Mouse (Mus musculus): ENCODE results near the gene Sh3bp5. TPM values are rescaled to one million over a fixed set of nuclear protein-coding genes. Genes with fewer than 3 reads are reported as not detected.

Sh3bp5 gene
- polyA plus RNA-seq, 1 experiment from 2014 or later = 66.9 TPM

- 86% methylated on average over 2 of the region's 2 CpGs for WGBS
- ATAC-seq = no peak
Measured at GRCm38 (mm10) chr14:31396428-31396827, 39.5 kb downstream of the Sh3bp5 start.

GRCm38 (mm10) chr14:31395629-31396199 lies 40.2 kb downstream of the Sh3bp5 start:
- no peaks in the 10 kb centered on the region for H3K4me1 ChIP-seq
- no peak overlapping the region for H3K4me2 ChIP-seq
- 91% methylated on average over 7 of the region's 7 CpGs for WGBS
- no peaks in the 10 kb centered on the region for H3K27me3 ChIP-seq
- ATAC-seq = no peak
- H3K4me3 ChIP-seq = no peak overlapping the region
- no peaks in the 10 kb centered on the region; the same call in 1 of the 2 replicates for H3K9me3 ChIP-seq (replicated peaks)
- H3K27ac ChIP-seq = no peak overlapping the region
- no peak overlapping the region for H3K9ac ChIP-seq
- H3K36me3 ChIP-seq (ENCODE audit: poor library complexity, severe bottlenecking) = peaks cover 8% of the 10 kb centered on the region; the same call in 1 of the 2 replicates

More at GRCm38 (mm10) chr14:31396428-31396827, 39.5 kb downstream of the Sh3bp5 start:
- Histone ChIP-seq H3K9ac (no peak overlapping the region), H3K27me3 (no peaks in the 10 kb centered on the region), H3K4me3 (no peak overlapping the region), H3K4me1 (no peaks in the 10 kb centered on the region), H3K9me3 (replicated peaks) (no peaks in the 10 kb centered on the region; the same call in 1 of the 2 replicates), H3K4me2 (no peak overlapping the region), H3K27ac (no peak overlapping the region), H3K36me3 (ENCODE audit: poor library complexity, severe bottlenecking) (peaks cover 8% of the 10 kb centered on the region; the same call in 1 of the 2 replicates)

GRCm38 (mm10) chr14:31394822-31395532 lies 40.9 kb downstream of the Sh3bp5 start:
- H3K4me1 ChIP-seq = no peaks in the 10 kb centered on the region
- H3K4me2 ChIP-seq = no peak overlapping the region
- no peaks in the 10 kb centered on the region; the same call in 1 of the 2 replicates for H3K9me3 ChIP-seq (replicated peaks)
- peaks cover 8% of the 10 kb centered on the region; the same call in 1 of the 2 replicates for H3K36me3 ChIP-seq (ENCODE audit: poor library complexity, severe bottlenecking)
- H3K27me3 ChIP-seq = no peaks in the 10 kb centered on the region
- 93% methylated on average over 9 of the region's 9 CpGs for WGBS
- H3K4me3 ChIP-seq = no peak overlapping the region
- no peak overlapping the region for H3K27ac ChIP-seq
- H3K9ac ChIP-seq = no peak overlapping the region
- no peak for ATAC-seq

GRCm38 (mm10) chr14:31393936-31394630 lies 41.8 kb downstream of the Sh3bp5 start:
- WGBS = 86% methylated on average over 7 of the region's 7 CpGs
- Histone ChIP-seq H3K27me3 (no peaks in the 10 kb centered on the region), H3K9me3 (replicated peaks) (no peaks in the 10 kb centered on the region; the same call in 1 of the 2 replicates), H3K4me3 (no peak overlapping the region), H3K9ac (no peak overlapping the region), H3K27ac (no peak overlapping the region), H3K4me2 (no peak overlapping the region), H3K36me3 (ENCODE audit: poor library complexity, severe bottlenecking) (peaks cover 8% of the 10 kb centered on the region; the same call in 1 of the 2 replicates), H3K4me1 (no peaks in the 10 kb centered on the region)
- no peak for ATAC-seq

GRCm38 (mm10) chr14:31393546-31393890 lies 42.4 kb downstream of the Sh3bp5 start:
- no peaks in the 10 kb centered on the region for H3K4me1 ChIP-seq
- ATAC-seq = no peak
- H3K36me3 ChIP-seq (ENCODE audit: poor library complexity, severe bottlenecking) = peaks cover 8% of the 10 kb centered on the region; the same call in 1 of the 2 replicates
- H3K9ac ChIP-seq = no peak overlapping the region
- H3K27me3 ChIP-seq = no peaks in the 10 kb centered on the region
- no peak overlapping the region for H3K27ac ChIP-seq
- WGBS = 81% methylated on average over 3 of the region's 3 CpGs
- H3K4me3 ChIP-seq = no peak overlapping the region
- H3K9me3 ChIP-seq (replicated peaks) = no peaks in the 10 kb centered on the region; the same call in 1 of the 2 replicates
- no peak overlapping the region for H3K4me2 ChIP-seq

GRCm38 (mm10) chr14:31392873-31393545 lies 42.9 kb downstream of the Sh3bp5 start:
- 77% methylated on average over 8 of the region's 8 CpGs for WGBS
- Histone ChIP-seq H3K4me1 (no peaks in the 10 kb centered on the region), H3K27me3 (no peaks in the 10 kb centered on the region), H3K4me2 (no peak overlapping the region), H3K9me3 (replicated peaks) (no peaks in the 10 kb centered on the region; the same call in 1 of the 2 replicates), H3K36me3 (ENCODE audit: poor library complexity, severe bottlenecking) (peaks cover 8% of the 10 kb centered on the region; the same call in 1 of the 2 replicates), H3K27ac (no peak overlapping the region), H3K9ac (no peak overlapping the region), H3K4me3 (no peak overlapping the region)
- ATAC-seq = no peak

- H3K27me3 ChIP-seq = no peaks in the 10 kb centered on the region
- H3K4me2 ChIP-seq = no peak overlapping the region
- H3K27ac ChIP-seq = no peak overlapping the region
- H3K36me3 ChIP-seq (ENCODE audit: poor library complexity, severe bottlenecking) = 0 out of 2 replicates have a peak, but pooled peaks cover 5% of the 10 kb centered on the region
- H3K4me1 ChIP-seq = no peaks in the 10 kb centered on the region
- H3K9ac ChIP-seq = no peak overlapping the region
- WGBS = 85% methylated on average over 5 of the region's 5 CpGs
- no peak for ATAC-seq
- H3K9me3 ChIP-seq (replicated peaks) = no peaks in the 10 kb centered on the region; the same call in 1 of the 2 replicates
- no peak overlapping the region for H3K4me3 ChIP-seq
Measured at GRCm38 (mm10) chr14:31392300-31392699, 43.6 kb downstream of the Sh3bp5 start.

- Histone ChIP-seq H3K36me3 (ENCODE audit: poor library complexity, severe bottlenecking) (no peaks in the 10 kb centered on the region), H3K4me3 (no peak overlapping the region), H3K9me3 (replicated peaks) (no peaks in the 10 kb centered on the region), H3K4me1 (0 out of 2 replicates have a peak, but pooled peaks cover 1% of the 10 kb centered on the region), H3K27me3 (no peaks in the 10 kb centered on the region), H3K4me2 (no peak overlapping the region), H3K27ac (no peak overlapping the region), H3K9ac (no peak overlapping the region)
- 92% methylated on average over 8 of the region's 8 CpGs for WGBS
- ATAC-seq = no peak
Measured at GRCm38 (mm10) chr14:31389421-31390147, 46.3 kb downstream of the Sh3bp5 start.

GRCm38 (mm10) chr14:31388086-31388872 lies 47.6 kb downstream of the Sh3bp5 start:
- H3K4me1 ChIP-seq = 0 out of 2 replicates have a peak, but pooled peaks cover 3% of the 10 kb centered on the region
- no peak overlapping the region for H3K27ac ChIP-seq

GRCm38 (mm10) chr14:31387301-31387981 lies 48.4 kb downstream of the Sh3bp5 start:
- 85% methylated on average over 11 of the region's 11 CpGs for WGBS
- H3K4me2 ChIP-seq = no peak overlapping the region
- no peak overlapping the region for H3K27ac ChIP-seq
- no peaks in the 10 kb centered on the region for H3K27me3 ChIP-seq
- no peak overlapping the region for H3K4me3 ChIP-seq
- H3K4me1 ChIP-seq = 0 out of 2 replicates have a peak, but pooled peaks cover 3% of the 10 kb centered on the region
- H3K9ac ChIP-seq = no peak overlapping the region
- no peaks in the 10 kb centered on the region for H3K9me3 ChIP-seq (replicated peaks)
- H3K36me3 ChIP-seq (ENCODE audit: poor library complexity, severe bottlenecking) = peaks cover 2% of the 10 kb centered on the region; the same call in 1 of the 2 replicates
- no peak for ATAC-seq

More at GRCm38 (mm10) chr14:31388086-31388872, 47.6 kb downstream of the Sh3bp5 start:
- no peaks in the 10 kb centered on the region for H3K36me3 ChIP-seq (ENCODE audit: poor library complexity, severe bottlenecking)
- H3K9ac ChIP-seq = no peak overlapping the region
- no peaks in the 10 kb centered on the region for H3K27me3 ChIP-seq
- no peak for ATAC-seq
- H3K4me2 ChIP-seq = no peak overlapping the region
- no peak overlapping the region for H3K4me3 ChIP-seq
- 82% methylated on average over 13 of the region's 13 CpGs for WGBS
- H3K9me3 ChIP-seq (replicated peaks) = no peaks in the 10 kb centered on the region
